Mouse (Mus musculus) thymus, postnatal 25 days (tissue): ENCODE results near the gene Scaper.

Experiments
- DNase-seq: peaks from one replicate; pipeline ENCODE4 v3.0.0; 2022

The Scaper gene

GRCm38 (mm10) chr9:55937664-55938617 lies at the start of gene Scaper:
Gene Scaper, minus strand, starts transcription at chr9:55938119.
- peak; percentile 92 for DNase-seq

GRCm38 (mm10) chr9:55946819-55947218 lies 8.9 kb upstream of the Scaper start:
- DNase-seq: peak; percentile 62

- DNase-seq: no peak
Measured at GRCm38 (mm10) chr9:55941356-55941755, 3.4 kb upstream of the Scaper start.

- DNase-seq: peak; percentile 12
Measured at GRCm38 (mm10) chr9:55938618-55938985, 683 bp upstream of the Scaper start.

GRCm38 (mm10) chr9:55937224-55937663 lies 675 bp downstream of the Scaper start:
- peak; percentile 32 for DNase-seq

GRCm38 (mm10) chr9:55932482-55932881 lies 5.4 kb downstream of the Scaper start:
- no peak for DNase-seq

GRCm38 (mm10) chr9:55918579-55918978 lies 19.3 kb downstream of the Scaper start:
- DNase-seq: no peak

- no peak for DNase-seq
Measured at GRCm38 (mm10) chr9:55916751-55917150, 21.2 kb downstream of the Scaper start.

GRCm38 (mm10) chr9:55911481-55911880 lies 26.4 kb downstream of the Scaper start:
- no peak for DNase-seq

- no peak for DNase-seq
Measured at GRCm38 (mm10) chr9:55902964-55903363, 35.0 kb downstream of the Scaper start.

- no peak for DNase-seq
Measured at GRCm38 (mm10) chr9:55901588-55901987, 36.3 kb downstream of the Scaper start.

GRCm38 (mm10) chr9:55900531-55900930 lies 37.4 kb downstream of the Scaper start:
- DNase-seq: no peak

GRCm38 (mm10) chr9:55878066-55878465 lies 59.9 kb downstream of the Scaper start:
- DNase-seq: no peak

GRCm38 (mm10) chr9:55789442-55789841 lies 148.5 kb downstream of the Scaper start:
- DNase-seq: no peak

GRCm38 (mm10) chr9:55712016-55712415 lies 225.9 kb downstream of the Scaper start:
- no peak for DNase-seq

GRCm38 (mm10) chr9:55710553-55710952 lies 227.4 kb downstream of the Scaper start:
- no peak for DNase-seq

GRCm38 (mm10) chr9:55706603-55707002 lies 231.3 kb downstream of the Scaper start:
- peak; percentile 17 for DNase-seq

GRCm38 (mm10) chr9:55695307-55695706 lies 242.6 kb downstream of the Scaper start:
- DNase-seq: no peak

- no peak for DNase-seq
Measured at GRCm38 (mm10) chr9:55677099-55677498, 260.8 kb downstream of the Scaper start.

GRCm38 (mm10) chr9:55646444-55646843 lies 291.5 kb downstream of the Scaper start:
- no peak for DNase-seq

- DNase-seq: no peak
Measured at GRCm38 (mm10) chr9:55626990-55627389, 310.9 kb downstream of the Scaper start.

GRCm38 (mm10) chr9:55614711-55615110 lies 323.2 kb downstream of the Scaper start:
- no peak for DNase-seq

- no peak for DNase-seq
Measured at GRCm38 (mm10) chr9:55609751-55610150, 328.2 kb downstream of the Scaper start.

- no peak for DNase-seq
Measured at GRCm38 (mm10) chr9:55608701-55609531, 329.0 kb downstream of the Scaper start.
